ENCODE assay signal across 11 mouse cellular contexts in genomic region chr5:33694461-33694847, GRCm38 (mm10). TPM values are rescaled to one million over a fixed set of nuclear protein-coding genes. Genes with fewer than 3 reads are reported as not detected.
A peak's percentile ranks its signal among the peaks of the same experiment; 100 is the strongest.
DNase-seq lines count a peak whose midpoint lies in the region; ATAC-seq and TF ChIP-seq lines count a peak whose summit lies in the region.
"Had no signal": no experiment of that assay in that cellular context is flagged by ENCODE, and none has a peak within 500 bp of the region (broad histone marks: within the 10 kb centered on the region; RNA-seq: fewer than 3 reads in every experiment).

No protein-coding gene starts in this region.

- TF ChIP-seq CTCF in lung, adult 2 months (IDR thresholded peaks at IDR 0.05; ENCODE audit: insufficient read depth, low read length) = no peak

- H3K27ac ChIP-seq in heart, embryonic 10.5 days = peak overlapping the region; percentile 92
- peak overlapping the region; percentile 48 for H3K27ac ChIP-seq in limb, embryonic 14.5 days (replicated peaks; ENCODE audit: low read depth, low read length)
- H3K27ac ChIP-seq in stomach, embryonic 15.5 days = peak overlapping the region; percentile 83

- no peak overlapping the region for H3K4me2 ChIP-seq in limb, embryonic 14.5 days (replicated peaks; ENCODE audit: low read depth, low read length, severe bottlenecking)
- H3K4me2 ChIP-seq in stomach, embryonic 15.5 days = peak overlapping the region; percentile 89

- no peak overlapping the region for H3K9ac ChIP-seq in limb, embryonic 14.5 days (ENCODE audit: low read depth, low read length, severe bottlenecking)
- no peak overlapping the region for H3K9ac ChIP-seq in stomach, embryonic 15.5 days

- peak overlapping the region; percentile 71; the same call in 1 of the 2 replicates for H3K4me3 ChIP-seq in heart, embryonic 10.5 days
- H3K4me3 ChIP-seq in lung, adult 2 months (replicated peaks; ENCODE audit: extremely low read depth, low read depth, low read length) = no peak overlapping the region
- 0 out of 2 replicates have a peak overlapping the region, but pooled peaks have one; percentile 47 for H3K4me3 ChIP-seq in limb, embryonic 14.5 days (replicated peaks; ENCODE audit: low read length)
- H3K4me3 ChIP-seq in stomach, embryonic 15.5 days (replicated peaks) = no peak overlapping the region

- no peaks in the 10 kb centered on the region for H3K9me3 ChIP-seq in heart, embryonic 10.5 days
- H3K9me3 ChIP-seq in limb, embryonic 14.5 days (ENCODE audit: control insufficient read depth, low read length) = no peaks in the 10 kb centered on the region
- H3K9me3 ChIP-seq in stomach, embryonic 15.5 days = no peaks in the 10 kb centered on the region
- H3K9me3 ChIP-seq: heart, embryonic 12.5 days had no signal

- intact Hi-C loops in heart, postnatal 36 days (cut with DNase I) = no loop called here

- peaks cover 65% of the 10 kb centered on the region for H3K4me1 ChIP-seq in heart, embryonic 10.5 days
- H3K4me1 ChIP-seq in lung, adult 2 months (ENCODE audit: control insufficient read depth, insufficient read depth, low read length) = peaks cover 30% of the 10 kb centered on the region
- peaks cover 83% of the 10 kb centered on the region for H3K4me1 ChIP-seq in limb, embryonic 14.5 days (ENCODE audit: control insufficient read depth, insufficient read depth, low read length)
- H3K4me1 ChIP-seq in stomach, embryonic 15.5 days = peaks cover 74% of the 10 kb centered on the region

- no peak for TF ChIP-seq POLR2A in lung, adult 2 months (IDR thresholded peaks at IDR 0.05; ENCODE audit: borderline replicate concordance, extremely low read depth, low read depth, low read length)
- no peak for TF ChIP-seq POLR2A in limb, embryonic 14.5 days (IDR thresholded peaks at IDR 0.05; ENCODE audit: borderline replicate concordance, extremely low read depth, insufficient read depth, insufficient read length)

- peaks cover 74% of the 10 kb centered on the region for H3K27me3 ChIP-seq in heart, embryonic 10.5 days (ENCODE audit: insufficient read depth, poor library complexity, severe bottlenecking)
- no peaks in the 10 kb centered on the region; the same call in 1 of the 2 replicates for H3K27me3 ChIP-seq in limb, embryonic 14.5 days (ENCODE audit: control insufficient read depth, insufficient read depth, low read length)
- H3K27me3 ChIP-seq in stomach, embryonic 15.5 days (replicated peaks) = no peaks in the 10 kb centered on the region

- no peak for ATAC-seq in limb, embryonic 14.5 days (ENCODE audit: low FRiP score, low read depth)
- no peak for ATAC-seq in stomach, embryonic 15.5 days (ENCODE audit: insufficient read depth, low FRiP score, low read depth)

- WGBS in heart, embryonic 10.5 days = 59% methylated on average over 9 of the region's 9 CpGs
- WGBS in lung, adult 2 months = 71% methylated on average over 9 of the region's 9 CpGs
- WGBS in limb, embryonic 14.5 days = 70% methylated on average over 9 of the region's 9 CpGs
- 57% methylated on average over 9 of the region's 9 CpGs for WGBS in stomach, embryonic 15.5 days

- DNase-seq in heart, embryonic 10.5 days (ENCODE audit: low spot score) = no peak
- no peak for DNase-seq in heart, postnatal 36 days
- DNase-seq in lung, postnatal 25 days (ENCODE audit: low spot score) = peak; percentile 36
- DNase-seq in lung, adult 2 months = no peak
- no peak for DNase-seq in limb, embryonic 14.5 days (ENCODE audit: low spot score)
- no peak for DNase-seq in cerebellum, postnatal 4 days (ENCODE audit: low spot score in 2 of 2)
- DNase-seq in thymus, postnatal 14 days = no peak
- DNase-seq: adrenal gland, adult 8-10 months; cerebellum, adult 18-20 months had no signal

- H3K36me3 ChIP-seq in heart, embryonic 10.5 days = no peaks in the 10 kb centered on the region
- H3K36me3 ChIP-seq in limb, embryonic 14.5 days (ENCODE audit: control insufficient read depth, insufficient read depth, low read length) = no peaks in the 10 kb centered on the region
- no peaks in the 10 kb centered on the region for H3K36me3 ChIP-seq in stomach, embryonic 15.5 days
- H3K36me3 ChIP-seq: heart, embryonic 12.5 days had no signal

RNA-seq across cellular contexts. Expression of gene Fgfr3, which starts 27.0 kb away (rescaled TPM):
- polyA plus RNA-seq in heart, embryonic 10.5 days (2016; fragmentation: Nextera tagmentation; extraction: Ambion mirVana) = 5.8 and 8.6 TPM in 2 replicates
- 1 to 10 TPM; 6.2 to 9.6 TPM for total RNA-seq in heart, postnatal 36 days (2021)
- 237 and 258 TPM in 2 replicates for polyA plus RNA-seq in lung, adult 2 months (2012; rRNA removed)
- 143 and 179 TPM in 2 replicates for polyA plus RNA-seq in limb, embryonic 14.5 days (2012; rRNA removed)
- 27.5 and 32.9 TPM in 2 replicates for polyA plus RNA-seq in limb, embryonic 14.5 days (2014; fragmentation: Nextera tagmentation; extraction: Ambion mirVana)
- polyA plus RNA-seq in stomach, embryonic 15.5 days (2015; fragmentation: Nextera tagmentation; extraction: Ambion mirVana) = 25.3 and 29.2 TPM in 2 replicates

RNA-seq across cellular contexts. Expression of gene Tmem129, which starts 36.2 kb away (rescaled TPM):
- 37.7 and 42.5 TPM in 2 replicates for polyA plus RNA-seq in heart, embryonic 10.5 days (2016; fragmentation: Nextera tagmentation; extraction: Ambion mirVana)
- total RNA-seq in heart, postnatal 36 days (2021) = 10 to 100 TPM; 20.8 to 21.0 TPM
- 41.5 and 46.1 TPM in 2 replicates for polyA plus RNA-seq in lung, adult 2 months (2012; rRNA removed)
- 49.9 and 68.5 TPM in 2 replicates for polyA plus RNA-seq in limb, embryonic 14.5 days (2012; rRNA removed)
- polyA plus RNA-seq in limb, embryonic 14.5 days (2014; fragmentation: Nextera tagmentation; extraction: Ambion mirVana) = 44.9 and 49.3 TPM in 2 replicates
- 33.7 and 35.6 TPM in 2 replicates for polyA plus RNA-seq in stomach, embryonic 15.5 days (2015; fragmentation: Nextera tagmentation; extraction: Ambion mirVana)

RNA-seq across cellular contexts. Expression of gene Tacc3, which starts 36.5 kb away (rescaled TPM):
- polyA plus RNA-seq in heart, embryonic 10.5 days (2016; fragmentation: Nextera tagmentation; extraction: Ambion mirVana) = 185 and 235 TPM in 2 replicates
- total RNA-seq in heart, postnatal 36 days (2021) = 1 to 10 TPM; 2.0 to 2.2 TPM
- polyA plus RNA-seq in lung, adult 2 months (2012; rRNA removed) = 3.1 and 5.3 TPM in 2 replicates
- 84.3 and 103 TPM in 2 replicates for polyA plus RNA-seq in limb, embryonic 14.5 days (2012; rRNA removed)
- polyA plus RNA-seq in limb, embryonic 14.5 days (2014; fragmentation: Nextera tagmentation; extraction: Ambion mirVana) = 147 and 154 TPM in 2 replicates
- polyA plus RNA-seq in stomach, embryonic 15.5 days (2015; fragmentation: Nextera tagmentation; extraction: Ambion mirVana) = 155 and 165 TPM in 2 replicates

RNA-seq across cellular contexts. Expression of gene Slbp, which starts 42.1 kb away (rescaled TPM):
- polyA plus RNA-seq in heart, embryonic 10.5 days (2016; fragmentation: Nextera tagmentation; extraction: Ambion mirVana) = 173 and 225 TPM in 2 replicates
- 10 to 100 TPM; 13.1 to 13.7 TPM for total RNA-seq in heart, postnatal 36 days (2021)
- 20.4 and 21.3 TPM in 2 replicates for polyA plus RNA-seq in lung, adult 2 months (2012; rRNA removed)
- polyA plus RNA-seq in limb, embryonic 14.5 days (2012; rRNA removed) = 110 and 148 TPM in 2 replicates
- 190 and 199 TPM in 2 replicates for polyA plus RNA-seq in limb, embryonic 14.5 days (2014; fragmentation: Nextera tagmentation; extraction: Ambion mirVana)
- 208 and 215 TPM in 2 replicates for polyA plus RNA-seq in stomach, embryonic 15.5 days (2015; fragmentation: Nextera tagmentation; extraction: Ambion mirVana)

Comparison
In these comparisons a context has a peak if more than half of its experiments do, and no peak if none do; other contexts are left out.
1. H3K4me3 ChIP-seq: peak in heart, embryonic 10.5 days (single experiment) and limb, embryonic 14.5 days (single experiment); none in lung, adult 2 months (single experiment) and stomach, embryonic 15.5 days (single experiment).
2. RNA of gene Tacc3, which starts 36.5 kb away (polyA plus RNA-seq): 185 to 235 TPM in heart, embryonic 10.5 days, 155 to 165 TPM in stomach, embryonic 15.5 days and 84.3 to 154 TPM in limb, embryonic 14.5 days; 3.1 to 5.3 TPM in lung, adult 2 months; every median in the first group is over 10 times any median in the second.
3. Peak in every context shown above with its lines, with median percentiles within 50 percentile points of each other: H3K27ac ChIP-seq.